Mouse (Mus musculus) neural tube, embryonic 12.5 days (tissue): ENCODE measurements at regions not wholly inside any gene's neighbourhood (a gene's known extent, or its start where the extent isn't known, plus 50 kb on each side); places are given as distances from the start of the nearest gene placed in this dataset.
A peak's percentile ranks its signal among the peaks of the same experiment; 100 is the strongest.

ENCODE experiments used
- ATAC-seq: fragments of 200-750 bp; cut with Nextera tagmentation; 2 replicates; pipeline ENCODE4 v1.8.0; 2017; ENCODE audit warnings: low read depth, mild to moderate bottlenecking, moderate TSS enrichment, moderate library complexity; ENCODE audit not compliant: low FRiP score
- H3K27ac ChIP-seq: fragments of 300-500 bp; sonication (generic); 2 replicates; pipeline ENCODE4 v1.5.1; 2016
- H3K27me3 ChIP-seq: fragments of 300-500 bp; sonication (generic); replicated peaks from 2 replicates; pipeline ENCODE4 v1.6.1; 2016; ENCODE audit warnings: mild to moderate bottlenecking
- H3K36me3 ChIP-seq: fragments of 300-500 bp; sonication (generic); 2 replicates; pipeline ENCODE4 v1.6.1; 2016; ENCODE audit warnings: mild to moderate bottlenecking
- H3K4me1 ChIP-seq: fragments of 300-500 bp; sonication (generic); 2 replicates; pipeline ENCODE4 v1.6.1; 2016
- H3K4me2 ChIP-seq: fragments of 300-500 bp; sonication (generic); replicated peaks from 2 replicates; pipeline ENCODE4 v1.6.1; 2016; ENCODE audit warnings: mild to moderate bottlenecking
- H3K4me3 ChIP-seq: fragments of 300-500 bp; sonication (generic); 2 replicates; pipeline ENCODE4 v1.5.1; 2016
- H3K9ac ChIP-seq: fragments of 300-500 bp; sonication (generic); 2 replicates; pipeline ENCODE4 v1.6.1; 2016; ENCODE audit warnings: mild to moderate bottlenecking
- H3K9me3 ChIP-seq: fragments of 300-500 bp; sonication (generic); 2 replicates; pipeline ENCODE4 v1.6.1; 2016; ENCODE audit warnings: mild to moderate bottlenecking
- WGBS: fragments of 180-500 bp; shearing (Covaris S2); methylation state at CpG from one replicate; pipeline ENCODE4 v1.1.7; 2016; 5-methylcytosine and 5-hydroxymethylcytosine counted together

DNA sequence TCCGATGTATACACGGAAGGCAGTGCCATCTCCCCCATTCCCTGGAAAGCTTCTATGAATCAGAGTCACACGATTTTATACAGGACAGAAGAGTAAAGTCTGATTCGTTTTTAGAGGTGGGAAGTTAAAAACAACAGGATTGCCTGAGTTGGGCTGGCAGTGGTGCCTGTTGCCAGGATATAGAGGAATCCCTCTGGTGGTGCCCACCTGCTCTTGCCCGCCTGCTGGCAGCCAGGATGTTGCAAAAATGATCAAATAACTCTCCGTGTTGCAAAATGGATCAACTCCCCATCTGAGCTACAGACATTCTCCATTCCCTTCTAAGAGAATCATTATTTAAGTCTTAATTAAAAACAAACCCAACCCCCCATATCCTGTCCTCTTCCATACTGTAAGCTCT lies 414.0 kb downstream of the Prdm2 start:
- Histone ChIP-seq H3K27me3 (no peaks in the 10 kb centered on the region), H3K9ac (no peak overlapping the region), H3K27ac (no peak overlapping the region), H3K9me3 (no peaks in the 10 kb centered on the region), H3K4me2 (no peak overlapping the region), H3K4me1 (peaks cover 16% of the 10 kb centered on the region), H3K36me3 (no peaks in the 10 kb centered on the region), H3K4me3 (no peak overlapping the region)
- 0 out of 2 replicates have a peak, but pooled peaks have one; percentile 21 for ATAC-seq
- 64% methylated on average over 6 of the region's 6 CpGs for WGBS

DNA sequence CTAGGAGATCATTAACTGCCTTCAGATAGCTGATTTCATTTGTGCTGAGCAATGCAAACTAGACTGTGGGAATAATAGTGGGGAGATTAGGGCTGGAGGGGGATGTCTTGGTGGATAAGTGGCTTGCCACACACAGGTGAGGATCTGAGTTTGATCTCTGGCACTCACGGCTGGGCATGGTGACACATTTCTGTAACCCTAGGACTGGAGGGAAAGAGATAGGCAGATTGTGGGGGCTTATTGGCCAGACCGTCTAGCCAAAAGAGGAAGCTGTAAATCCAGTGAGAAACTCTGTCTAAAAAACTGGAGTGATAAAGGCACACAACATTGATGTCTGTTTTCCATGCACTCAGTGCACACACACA lies 420.2 kb downstream of the Prdm2 start:
- Histone ChIP-seq H3K36me3 (no peaks in the 10 kb centered on the region), H3K27me3 (no peaks in the 10 kb centered on the region), H3K9ac (no peak overlapping the region), H3K4me3 (no peak overlapping the region), H3K4me1 (no peaks in the 10 kb centered on the region), H3K27ac (no peak overlapping the region), H3K9me3 (no peaks in the 10 kb centered on the region), H3K4me2 (no peak overlapping the region)
- 84% methylated on average over 2 of the region's 2 CpGs for WGBS
- ATAC-seq, result no peak

- H3K36me3 ChIP-seq, result no peaks in the 10 kb centered on the region
- H3K27ac ChIP-seq, result no peak overlapping the region
- H3K4me1 ChIP-seq, result no peaks in the 10 kb centered on the region
- H3K4me3 ChIP-seq, result no peak overlapping the region
- no peaks in the 10 kb centered on the region for H3K27me3 ChIP-seq
- WGBS, result 85% methylated on average over 3 of the region's 3 CpGs
- no peak for ATAC-seq
- H3K4me2 ChIP-seq, result no peak overlapping the region
- H3K9ac ChIP-seq, result no peak overlapping the region
- H3K9me3 ChIP-seq, result no peaks in the 10 kb centered on the region
Measured at GRCm38 (mm10) chr4:142791823-142792605, 420.8 kb downstream of the Prdm2 start.

- Histone ChIP-seq H3K27ac (no peak overlapping the region), H3K27me3 (no peaks in the 10 kb centered on the region), H3K4me2 (no peak overlapping the region), H3K36me3 (no peaks in the 10 kb centered on the region), H3K9ac (no peak overlapping the region), H3K4me1 (no peaks in the 10 kb centered on the region), H3K4me3 (no peak overlapping the region), H3K9me3 (no peaks in the 10 kb centered on the region)
- no peak for ATAC-seq
- WGBS, result 89% methylated on average over 7 of the region's 7 CpGs
Measured at GRCm38 (mm10) chr4:142789048-142789447, 423.7 kb downstream of the Prdm2 start.

GRCm38 (mm10) chr4:142785386-142785785 lies 427.4 kb downstream of the Prdm2 start:
- no peak overlapping the region for H3K4me3 ChIP-seq
- H3K27me3 ChIP-seq, result no peaks in the 10 kb centered on the region
- no peak overlapping the region for H3K27ac ChIP-seq
- no peak for ATAC-seq
- no peak overlapping the region for H3K9ac ChIP-seq
- WGBS, result 94% methylated on average over 5 of the region's 5 CpGs
- H3K4me1 ChIP-seq, result no peaks in the 10 kb centered on the region
- no peaks in the 10 kb centered on the region for H3K9me3 ChIP-seq
- H3K4me2 ChIP-seq, result no peak overlapping the region
- no peaks in the 10 kb centered on the region for H3K36me3 ChIP-seq

DNA sequence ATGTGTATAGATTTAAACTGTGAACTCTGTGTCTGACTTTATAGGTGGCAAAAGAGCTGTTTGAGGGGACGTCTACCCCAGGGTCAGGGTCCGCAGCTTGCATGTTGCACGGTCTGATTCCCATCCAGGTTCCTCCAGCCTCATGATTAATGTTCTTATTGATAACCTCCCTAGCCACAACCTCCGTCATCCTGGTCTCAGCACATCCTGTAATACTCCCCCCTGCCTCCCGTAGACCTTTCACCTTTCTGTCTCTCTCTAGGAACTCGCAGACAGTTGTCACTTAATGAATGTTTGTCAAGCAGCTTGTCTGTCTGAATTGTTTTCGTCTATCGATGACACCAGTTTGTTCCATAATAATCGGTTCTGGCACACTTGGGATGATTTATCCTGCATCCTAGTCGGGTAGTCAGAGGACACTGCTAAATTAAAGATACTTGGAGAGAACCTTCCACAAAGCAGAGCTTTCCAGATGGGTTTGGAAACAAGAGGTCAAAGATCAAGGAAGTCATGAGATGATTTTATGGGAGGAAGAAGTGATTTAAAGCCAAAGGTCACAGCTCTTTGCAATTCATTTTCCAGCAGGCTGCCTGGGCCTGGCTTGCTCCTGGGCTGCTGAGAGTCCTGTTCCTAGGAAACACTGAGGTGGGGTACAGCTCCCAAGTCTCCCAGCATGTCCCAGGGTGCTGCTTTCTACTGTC lies 435.9 kb downstream of the Prdm2 start:
- Histone ChIP-seq H3K9me3 (no peaks in the 10 kb centered on the region), H3K4me2 (no peak overlapping the region), H3K36me3 (no peaks in the 10 kb centered on the region), H3K27ac (no peak overlapping the region), H3K4me1 (peaks cover 24% of the 10 kb centered on the region), H3K27me3 (no peaks in the 10 kb centered on the region), H3K4me3 (no peak overlapping the region), H3K9ac (no peak overlapping the region)
- WGBS, result 36% methylated on average over 10 of the region's 10 CpGs
- no peak for ATAC-seq

DNA sequence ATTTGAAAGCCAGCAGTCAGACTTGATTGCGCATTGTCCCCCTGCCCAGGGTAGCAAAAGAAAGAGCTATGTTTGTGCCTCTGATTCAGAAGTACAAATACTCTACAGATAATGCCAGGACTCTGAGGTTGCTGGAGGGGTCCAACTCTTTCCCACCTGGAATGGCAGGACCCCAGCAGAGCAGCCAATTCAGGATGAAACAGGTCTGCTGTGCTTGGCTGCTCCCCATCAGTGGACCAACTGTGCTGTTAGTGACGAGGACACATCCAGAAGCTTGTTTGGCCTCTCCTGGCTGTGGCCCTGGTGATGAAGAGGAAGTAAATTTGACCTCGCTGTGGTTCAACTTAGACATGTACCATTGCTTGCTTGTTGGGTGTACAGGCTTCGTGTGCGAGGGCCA lies 437.8 kb downstream of the Prdm2 start:
- no peak overlapping the region for H3K27ac ChIP-seq
- no peaks in the 10 kb centered on the region for H3K9me3 ChIP-seq
- peaks cover 5% of the 10 kb centered on the region; the same call in 1 of the 2 replicates for H3K27me3 ChIP-seq
- H3K9ac ChIP-seq, result no peak overlapping the region
- no peak for ATAC-seq
- no peak overlapping the region for H3K4me2 ChIP-seq
- no peak overlapping the region for H3K4me3 ChIP-seq
- H3K4me1 ChIP-seq, result peaks cover 39% of the 10 kb centered on the region
- no peaks in the 10 kb centered on the region for H3K36me3 ChIP-seq
- 93% methylated on average over 5 of the region's 5 CpGs for WGBS

DNA sequence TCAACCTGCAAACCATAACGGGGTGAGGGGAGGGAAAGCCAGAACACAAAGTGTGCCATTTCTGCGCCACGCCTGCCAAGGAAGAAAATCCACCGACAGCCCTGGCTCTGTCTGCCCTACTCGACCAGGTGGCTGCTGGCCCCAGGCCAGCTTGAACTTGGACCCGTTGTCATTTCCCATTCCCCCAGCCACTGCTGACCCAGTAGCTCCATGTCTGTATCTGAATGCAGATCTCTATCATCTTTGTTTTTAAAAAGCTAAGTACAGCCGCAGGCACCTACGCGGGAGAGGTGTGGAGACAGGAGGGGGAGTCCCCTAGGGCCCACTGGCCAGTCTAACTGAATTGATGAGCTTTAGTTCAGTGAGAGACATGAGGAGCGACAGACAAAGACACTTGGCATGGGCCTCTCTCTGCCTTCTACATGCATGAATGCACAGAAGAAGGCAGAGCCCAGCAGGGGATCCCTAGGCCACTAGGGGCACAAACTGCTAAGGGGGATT lies 439.1 kb downstream of the Prdm2 start:
- peak overlapping the region; percentile 32; the same call in 1 of the 2 replicates for H3K27ac ChIP-seq
- peak overlapping the region; percentile 42 for H3K4me2 ChIP-seq
- peak; percentile 18; the same call in 1 of the 2 replicates for ATAC-seq
- H3K9me3 ChIP-seq, result no peaks in the 10 kb centered on the region
- H3K4me1 ChIP-seq, result peaks cover 41% of the 10 kb centered on the region
- H3K4me3 ChIP-seq, result no peak overlapping the region
- peaks cover 9% of the 10 kb centered on the region; the same call in 1 of the 2 replicates for H3K27me3 ChIP-seq
- 14% methylated on average over 10 of the region's 10 CpGs for WGBS
- H3K36me3 ChIP-seq, result no peaks in the 10 kb centered on the region
- H3K9ac ChIP-seq, result no peak overlapping the region

DNA sequence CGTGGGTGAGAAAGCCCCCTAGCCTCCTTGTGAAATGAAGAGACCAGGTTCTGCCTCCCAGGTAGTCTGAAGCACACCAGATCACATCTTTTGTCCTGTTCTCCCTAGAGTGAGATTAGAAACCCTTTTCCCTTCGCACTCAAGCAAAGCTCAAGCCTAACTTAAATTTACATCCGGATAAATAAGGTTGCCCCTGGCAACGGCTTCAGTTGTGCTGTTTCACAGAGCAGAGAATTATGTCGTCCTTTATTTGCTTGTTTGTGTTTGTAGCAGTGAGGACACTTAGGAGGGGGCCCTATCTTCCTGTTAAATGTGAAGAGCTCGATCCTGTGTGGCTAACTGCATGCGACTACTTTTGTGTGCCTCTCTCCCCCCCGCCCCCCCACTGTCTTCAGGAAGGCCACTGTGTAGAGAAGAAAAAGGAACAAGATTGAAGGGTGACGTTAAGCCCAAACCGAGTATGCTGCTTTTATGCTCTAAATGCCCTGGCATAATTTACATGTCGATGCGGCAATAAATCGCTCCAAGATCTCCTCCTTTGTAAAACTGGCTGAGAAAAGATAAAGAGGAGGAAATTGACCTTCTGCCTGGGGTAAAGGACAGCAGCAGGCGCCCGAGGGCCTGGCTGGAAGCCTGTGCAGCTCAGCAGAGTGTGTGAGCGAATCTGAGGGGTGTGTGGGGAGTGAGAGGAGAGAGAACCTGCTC lies 439.9 kb downstream of the Prdm2 start:
- ATAC-seq, result peak; percentile 78
- Histone ChIP-seq H3K36me3 (no peaks in the 10 kb centered on the region), H3K27me3 (peaks cover 9% of the 10 kb centered on the region; the same call in 1 of the 2 replicates), H3K9me3 (no peaks in the 10 kb centered on the region), H3K9ac (no peak overlapping the region), H3K4me3 (no peak overlapping the region), H3K27ac (peak overlapping the region; percentile 53; the same call in 1 of the 2 replicates), H3K4me2 (peak overlapping the region; percentile 42), H3K4me1 (peaks cover 41% of the 10 kb centered on the region)
- WGBS, result 4% methylated on average over 16 of the region's 16 CpGs

DNA sequence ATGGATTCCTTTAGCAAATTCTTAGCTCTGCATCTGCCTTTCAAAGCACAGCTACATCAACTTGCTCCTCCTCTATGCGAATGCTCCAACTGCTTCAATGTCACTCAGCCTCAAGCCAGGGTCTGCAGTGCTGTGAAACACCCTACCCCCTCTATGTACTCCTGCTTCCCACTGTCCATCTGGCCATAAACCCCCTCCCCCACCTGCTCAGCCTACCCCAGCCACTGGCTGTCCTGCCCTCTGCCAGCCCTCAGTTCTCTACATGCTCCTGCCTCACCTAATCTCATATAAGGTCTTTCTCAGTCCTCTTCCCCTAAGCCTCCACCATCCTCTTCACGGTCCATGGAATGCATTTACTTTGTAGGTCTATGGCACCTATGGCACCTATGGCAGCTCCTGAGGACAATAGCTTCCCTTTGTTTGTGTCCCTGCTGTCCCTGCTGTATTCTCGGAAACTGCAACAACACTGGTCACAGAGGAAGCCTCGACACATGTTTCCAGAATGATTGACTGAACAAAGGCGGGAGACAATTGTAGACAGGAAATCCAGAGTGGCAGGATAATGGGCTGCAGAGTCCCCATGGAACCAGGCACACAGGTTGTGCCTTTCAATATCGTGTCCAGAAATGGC lies 441.2 kb downstream of the Prdm2 start:
- no peak overlapping the region for H3K27ac ChIP-seq
- WGBS, result 17% methylated on average over 6 of the region's 6 CpGs
- H3K4me1 ChIP-seq, result peaks cover 41% of the 10 kb centered on the region

GRCm38 (mm10) chr4:142770177-142770576 lies 442.6 kb downstream of the Prdm2 start:
- H3K9me3 ChIP-seq, result no peaks in the 10 kb centered on the region
- no peaks in the 10 kb centered on the region for H3K36me3 ChIP-seq
- H3K9ac ChIP-seq, result no peak overlapping the region
- WGBS, result 4% methylated on average over 8 of the region's 8 CpGs
- H3K4me2 ChIP-seq, result 0 out of 2 replicates have a peak overlapping the region, but pooled peaks have one; percentile 4
- peaks cover 41% of the 10 kb centered on the region for H3K4me1 ChIP-seq
- no peak overlapping the region for H3K27ac ChIP-seq
- H3K27me3 ChIP-seq, result peaks cover 9% of the 10 kb centered on the region; the same call in 1 of the 2 replicates
- ATAC-seq, result no peak
- no peak overlapping the region for H3K4me3 ChIP-seq

More for the DNA sequence above, 441.2 kb downstream of the Prdm2 start:
- H3K9me3 ChIP-seq, result no peaks in the 10 kb centered on the region
- no peak for ATAC-seq
- no peaks in the 10 kb centered on the region for H3K36me3 ChIP-seq
- H3K27me3 ChIP-seq, result peaks cover 9% of the 10 kb centered on the region; the same call in 1 of the 2 replicates
- no peak overlapping the region for H3K9ac ChIP-seq
- no peak overlapping the region for H3K4me2 ChIP-seq
- no peak overlapping the region for H3K4me3 ChIP-seq
